Mouse (Mus musculus) kidney, embryonic 14.5 days (tissue): ENCODE measurements around the gene Kif24. TPM values are rescaled to one million over a fixed set of nuclear protein-coding genes. Genes with fewer than 3 reads are reported as not detected.

Experiments
- ATAC-seq: fragments of 200-750 bp; cut with Nextera tagmentation; 2 replicates; pipeline ENCODE4 v1.8.0; 2017; ENCODE audit warnings: moderate number of reproducible peaks, mild to moderate bottlenecking, moderate TSS enrichment, moderate library complexity; ENCODE audit not compliant: low FRiP score, low TSS enrichment
- H3K27ac ChIP-seq: fragments of 300-500 bp; sonication (generic); 2 replicates; pipeline ENCODE4 v1.5.1; 2014; ENCODE audit warnings: low read depth, mild to moderate bottlenecking, low read length, moderate library complexity, mixed read lengths
- H3K27me3 ChIP-seq: fragments of 300-500 bp; sonication (generic); 2 replicates; pipeline ENCODE4 v1.6.1; 2014; ENCODE audit warnings: mild to moderate bottlenecking, low read length; ENCODE audit not compliant: control insufficient read depth, insufficient read depth
- H3K36me3 ChIP-seq: fragments of 300-500 bp; sonication (generic); 2 replicates; pipeline ENCODE4 v1.6.1; 2014; ENCODE audit warnings: low read length, mixed read lengths; ENCODE audit not compliant: control insufficient read depth, insufficient read depth
- H3K4me1 ChIP-seq: fragments of 300-500 bp; sonication (generic); 2 replicates; pipeline ENCODE4 v1.6.1; 2014; ENCODE audit warnings: low read length, mixed read lengths; ENCODE audit not compliant: control insufficient read depth, insufficient read depth
- H3K4me2 ChIP-seq: fragments of 300-500 bp; sonication (generic); replicated peaks from 2 replicates; pipeline ENCODE4 v1.6.1; 2014; ENCODE audit warnings: low read depth, mild to moderate bottlenecking, low read length
- H3K4me3 ChIP-seq: fragments of 300-500 bp; sonication (generic); 2 replicates; pipeline ENCODE4 v1.5.1; 2014; ENCODE audit warnings: mild to moderate bottlenecking, low read length
- H3K9ac ChIP-seq: fragments of 300-500 bp; sonication (generic); 2 replicates; pipeline ENCODE4 v1.6.1; 2014; ENCODE audit warnings: low read depth, mild to moderate bottlenecking, low read length, moderate library complexity
- H3K9me3 ChIP-seq: fragments of 300-500 bp; sonication (generic); 2 replicates; pipeline ENCODE4 v1.6.1; 2016; ENCODE audit warnings: low read length; ENCODE audit not compliant: control insufficient read depth
- WGBS: fragments of 180-500 bp; shearing (Covaris S2); extraction: QIAGEN DNeasy Blood & Tissue Kit; methylation state at CpG from one replicate; pipeline ENCODE4 v1.1.7; 2014; 5-methylcytosine and 5-hydroxymethylcytosine counted together
- polyA plus RNA-seq: library from polyadenylated mRNA; unstranded; fragments of >200 nt; fragmentation: Nextera tagmentation; extraction: Ambion mirVana; gene quantifications from 2 replicates; pipeline ENCODE4 v1.2.1, GENCODE M21; 2014

The Kif24 gene
- polyA plus RNA-seq, 1 experiment from 2014 or later, result 8.5 TPM

GRCm38 (mm10) chr4:41497046-41497445 lies 32.4 kb upstream of the Kif24 start:
- 59% methylated on average over 5 of the region's 5 CpGs for WGBS
- Histone ChIP-seq H3K4me3 (no peak overlapping the region), H3K36me3 (no peaks in the 10 kb centered on the region), H3K27me3 (peaks cover 56% of the 10 kb centered on the region), H3K9ac (no peak overlapping the region), H3K4me1 (peaks cover 25% of the 10 kb centered on the region), H3K4me2 (no peak overlapping the region), H3K27ac (no peak overlapping the region), H3K9me3 (no peaks in the 10 kb centered on the region)
- ATAC-seq, result no peak

GRCm38 (mm10) chr4:41495850-41496249 lies 31.2 kb upstream of the Kif24 start:
- Histone ChIP-seq H3K9me3 (no peaks in the 10 kb centered on the region), H3K4me3 (no peak overlapping the region), H3K9ac (no peak overlapping the region), H3K27me3 (peaks cover 46% of the 10 kb centered on the region), H3K4me2 (no peak overlapping the region), H3K4me1 (peaks cover 25% of the 10 kb centered on the region), H3K36me3 (no peaks in the 10 kb centered on the region), H3K27ac (no peak overlapping the region)
- ATAC-seq, result no peak
- WGBS, result 86% methylated on average over 11 of the region's 11 CpGs

- no peak overlapping the region for H3K4me3 ChIP-seq
- peaks cover 25% of the 10 kb centered on the region for H3K4me1 ChIP-seq
- H3K27me3 ChIP-seq, result peaks cover 39% of the 10 kb centered on the region
- 73% methylated on average over 4 of the region's 4 CpGs for WGBS
- H3K36me3 ChIP-seq, result no peaks in the 10 kb centered on the region
- no peak overlapping the region for H3K9ac ChIP-seq
- ATAC-seq, result no peak
- no peaks in the 10 kb centered on the region for H3K9me3 ChIP-seq
- H3K4me2 ChIP-seq, result no peak overlapping the region
- no peak overlapping the region for H3K27ac ChIP-seq
Observed at GRCm38 (mm10) chr4:41495076-41495475, 30.4 kb upstream of the Kif24 start.

GRCm38 (mm10) chr4:41494378-41494777 lies 29.7 kb upstream of the Kif24 start:
- WGBS, result 41% methylated on average over 3 of the region's 3 CpGs
- Histone ChIP-seq H3K4me3 (no peak overlapping the region), H3K4me1 (peaks cover 25% of the 10 kb centered on the region), H3K27me3 (peaks cover 32% of the 10 kb centered on the region), H3K27ac (no peak overlapping the region), H3K9ac (no peak overlapping the region), H3K36me3 (no peaks in the 10 kb centered on the region), H3K9me3 (no peaks in the 10 kb centered on the region), H3K4me2 (no peak overlapping the region)
- ATAC-seq, result no peak

- no peaks in the 10 kb centered on the region for H3K9me3 ChIP-seq
- 64% methylated on average over 3 of the region's 3 CpGs for WGBS
Observed at GRCm38 (mm10) chr4:41493464-41494116, 28.9 kb upstream of the Kif24 start.

GRCm38 (mm10) chr4:41492951-41493350 lies 28.3 kb upstream of the Kif24 start:
- peaks cover 12% of the 10 kb centered on the region; the same call in 1 of the 2 replicates for H3K4me1 ChIP-seq
- H3K27ac ChIP-seq, result no peak overlapping the region
- H3K36me3 ChIP-seq, result no peaks in the 10 kb centered on the region
- no peak overlapping the region for H3K4me2 ChIP-seq
- H3K4me3 ChIP-seq, result no peak overlapping the region
- H3K9ac ChIP-seq, result no peak overlapping the region
- peaks cover 17% of the 10 kb centered on the region for H3K27me3 ChIP-seq
- no peak for ATAC-seq
- 86% methylated on average over 7 of the region's 7 CpGs for WGBS
- H3K9me3 ChIP-seq, result no peaks in the 10 kb centered on the region

More at GRCm38 (mm10) chr4:41493464-41494116, 28.9 kb upstream of the Kif24 start:
- Histone ChIP-seq H3K4me3 (no peak overlapping the region), H3K4me1 (peaks cover 18% of the 10 kb centered on the region), H3K27me3 (peaks cover 24% of the 10 kb centered on the region), H3K27ac (no peak overlapping the region), H3K4me2 (no peak overlapping the region), H3K36me3 (no peaks in the 10 kb centered on the region), H3K9ac (no peak overlapping the region)
- no peak for ATAC-seq

GRCm38 (mm10) chr4:41481601-41482017 lies 16.9 kb upstream of the Kif24 start:
- 31% methylated on average over 6 of the region's 6 CpGs for WGBS
- no peak overlapping the region for H3K4me2 ChIP-seq

GRCm38 (mm10) chr4:41480254-41480653 lies 15.6 kb upstream of the Kif24 start:
- H3K4me2 ChIP-seq, result no peak overlapping the region
- peaks cover 9% of the 10 kb centered on the region; the same call in 1 of the 2 replicates for H3K4me1 ChIP-seq
- peaks cover 13% of the 10 kb centered on the region for H3K36me3 ChIP-seq
- H3K27ac ChIP-seq, result no peak overlapping the region
- no peaks in the 10 kb centered on the region for H3K27me3 ChIP-seq
- no peak overlapping the region for H3K4me3 ChIP-seq
- no peak overlapping the region for H3K9ac ChIP-seq
- 86% methylated on average over 8 of the region's 8 CpGs for WGBS
- no peaks in the 10 kb centered on the region for H3K9me3 ChIP-seq
- no peak for ATAC-seq

More at GRCm38 (mm10) chr4:41481601-41482017, 16.9 kb upstream of the Kif24 start:
- H3K4me3 ChIP-seq, result no peak overlapping the region
- H3K27ac ChIP-seq, result peak overlapping the region; percentile 0; the same call in 1 of the 2 replicates
- peaks cover 9% of the 10 kb centered on the region; the same call in 1 of the 2 replicates for H3K4me1 ChIP-seq
- no peak overlapping the region for H3K9ac ChIP-seq
- peaks cover 13% of the 10 kb centered on the region for H3K36me3 ChIP-seq
- peak; percentile 72 for ATAC-seq
- no peaks in the 10 kb centered on the region for H3K27me3 ChIP-seq
- H3K9me3 ChIP-seq, result peaks cover 6% of the 10 kb centered on the region; the same call in 1 of the 2 replicates

GRCm38 (mm10) chr4:41479456-41479804 lies 14.7 kb upstream of the Kif24 start:
- no peaks in the 10 kb centered on the region for H3K9me3 ChIP-seq
- H3K4me2 ChIP-seq, result no peak overlapping the region
- 81% methylated on average over 1 of the region's 1 CpGs for WGBS
- peaks cover 13% of the 10 kb centered on the region for H3K36me3 ChIP-seq
- H3K9ac ChIP-seq, result no peak overlapping the region
- H3K4me1 ChIP-seq, result peaks cover 9% of the 10 kb centered on the region; the same call in 1 of the 2 replicates
- H3K27ac ChIP-seq, result no peak overlapping the region
- no peaks in the 10 kb centered on the region for H3K27me3 ChIP-seq
- H3K4me3 ChIP-seq, result no peak overlapping the region
- no peak for ATAC-seq
